Mouse (Mus musculus): ENCODE measurements at regions not wholly inside any gene's neighbourhood (a gene's known extent, or its start where the extent isn't known, plus 50 kb on each side); places are given as distances from the start of the nearest gene placed in this dataset.

GRCm38 (mm10) chr5:45033146-45033545, 233.7 kb upstream of the Ldb2 start:
- no peak for TF ChIP-seq CTCF (IDR thresholded peaks at IDR 0.05; ENCODE audit: insufficient read depth, low read depth, low read length)
- no peak for TF ChIP-seq POLR2A (IDR thresholded peaks at IDR 0.05; ENCODE audit: insufficient read depth, low read depth, low read length)

All from olfactory bulb, adult 2 months (tissue).